Mouse (Mus musculus): ENCODE results near the gene Slc38a2. TPM values are rescaled to one million over a fixed set of nuclear protein-coding genes. Genes with fewer than 3 reads are reported as not detected.

Gene Slc38a2
- polyA plus RNA-seq, 1 experiment from 2014 or later = 29.6 TPM

GRCm38 (mm10) chr15:96684132-96684830 lies 15.2 kb downstream of the Slc38a2 start:
- Histone ChIP-seq H3K4me2 (ENCODE audit: low read depth, low read length) (peak overlapping the region; percentile 65), H3K27ac (ENCODE audit: low read depth) (0 out of 2 replicates have a peak overlapping the region, but pooled peaks have one; percentile 1), H3K9ac (replicated peaks) (no peak overlapping the region), H3K36me3 (replicated peaks; ENCODE audit: insufficient read depth, low read length) (peaks cover 16% of the 10 kb centered on the region), H3K27me3 (ENCODE audit: insufficient read depth, low read length) (no peaks in the 10 kb centered on the region), H3K4me3 (ENCODE audit: low read depth, low read length) (peak overlapping the region; percentile 5; the same call in 1 of the 2 replicates), H3K4me1 (ENCODE audit: insufficient read depth) (peaks cover 8% of the 10 kb centered on the region; the same call in 1 of the 2 replicates), H3K9me3 (ENCODE audit: low read length) (no peaks in the 10 kb centered on the region)
- TF ChIP-seq EP300 (IDR thresholded peaks at IDR 0.05; ENCODE audit: low read depth) = no peak
- peak; percentile 21; the same call in 1 of the 2 replicates for TF ChIP-seq CTCF (IDR thresholded peaks at IDR 0.05; ENCODE audit: low read depth)
- 16% methylated on average over 11 of the region's 11 CpGs for WGBS (ENCODE audit: insufficient replicate concordance)
- DNase-seq (peak; percentile 44), ATAC-seq (0 out of 2 replicates have a peak, but pooled peaks have one; percentile 22)

DNA sequence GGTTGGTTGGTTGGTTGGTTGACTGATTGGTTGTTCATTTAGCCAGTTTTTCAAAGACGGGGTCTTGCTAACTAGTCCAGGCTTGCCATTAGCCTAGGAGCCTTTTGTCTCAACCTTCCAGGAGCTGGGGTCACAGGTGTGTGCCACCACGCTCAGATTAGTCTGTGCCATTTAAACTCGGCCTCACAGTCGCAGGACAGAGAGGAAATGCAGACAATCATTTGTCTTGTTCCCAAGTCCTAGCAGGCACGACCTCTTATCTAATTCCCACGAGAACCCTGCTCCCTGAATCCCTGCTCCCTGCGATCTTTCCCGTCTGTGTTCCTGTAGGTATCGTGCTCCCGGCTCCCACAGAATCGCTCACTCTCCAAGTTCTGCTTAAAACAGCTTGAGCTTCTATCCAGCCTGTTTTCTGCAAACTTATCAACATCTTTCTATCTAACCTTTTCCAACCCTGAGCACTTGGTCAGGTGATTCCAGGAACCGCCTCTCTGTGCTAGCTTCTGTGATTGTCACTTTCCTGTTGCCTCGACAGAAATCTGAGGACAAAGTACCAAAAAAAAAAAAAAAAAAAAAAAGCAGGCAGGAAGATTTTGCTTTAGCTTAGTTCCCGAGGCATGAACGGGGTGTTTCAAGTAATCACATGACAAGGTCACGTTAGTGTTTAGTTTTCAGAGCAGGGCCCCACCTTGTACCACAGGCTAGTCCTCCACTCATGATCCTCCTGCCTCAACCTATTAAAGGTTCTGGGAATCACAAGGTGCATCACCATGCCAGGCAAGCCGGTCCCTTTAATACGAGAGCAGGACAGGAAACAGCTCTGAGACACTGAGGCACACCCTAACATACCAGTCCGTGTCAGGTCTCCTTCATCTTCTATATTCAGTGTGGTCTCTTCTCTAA lies 20.4 kb downstream of the Slc38a2 start:
- ATAC-seq (no peak), DNase-seq (no peak)
- Histone ChIP-seq H3K27ac (ENCODE audit: low read depth) (no peak overlapping the region), H3K27me3 (ENCODE audit: insufficient read depth, low read length) (no peaks in the 10 kb centered on the region), H3K9ac (replicated peaks) (no peak overlapping the region), H3K9me3 (ENCODE audit: low read length) (no peaks in the 10 kb centered on the region), H3K4me3 (ENCODE audit: low read depth, low read length) (no peak overlapping the region), H3K4me1 (ENCODE audit: insufficient read depth) (peaks cover 16% of the 10 kb centered on the region), H3K4me2 (ENCODE audit: low read depth, low read length) (no peak overlapping the region), H3K36me3 (replicated peaks; ENCODE audit: insufficient read depth, low read length) (no peaks in the 10 kb centered on the region)
- 47% methylated on average over 19 of the region's 19 CpGs for WGBS (ENCODE audit: insufficient replicate concordance)
- no peak for TF ChIP-seq EP300 (IDR thresholded peaks at IDR 0.05; ENCODE audit: low read depth)
- TF ChIP-seq CTCF (IDR thresholded peaks at IDR 0.05; ENCODE audit: low read depth) = no peak

GRCm38 (mm10) chr15:96676518-96676917 lies 23.0 kb downstream of the Slc38a2 start:
- H3K9me3 ChIP-seq (ENCODE audit: low read length) = no peaks in the 10 kb centered on the region
- DNase-seq (peak; percentile 62), ATAC-seq (0 out of 2 replicates have a peak, but pooled peaks have one; percentile 22)
- H3K36me3 ChIP-seq (replicated peaks; ENCODE audit: insufficient read depth, low read length) = no peaks in the 10 kb centered on the region
- H3K4me3 ChIP-seq (ENCODE audit: low read depth, low read length) = no peak overlapping the region
- H3K27ac ChIP-seq (ENCODE audit: low read depth) = no peak overlapping the region
- peaks cover 19% of the 10 kb centered on the region for H3K4me1 ChIP-seq (ENCODE audit: insufficient read depth)
- no peaks in the 10 kb centered on the region for H3K27me3 ChIP-seq (ENCODE audit: insufficient read depth, low read length)
- TF ChIP-seq EP300 (IDR thresholded peaks at IDR 0.05; ENCODE audit: low read depth) (no peak), CTCF (IDR thresholded peaks at IDR 0.05; ENCODE audit: low read depth) (no peak)
- no peak overlapping the region for H3K9ac ChIP-seq (replicated peaks)
- H3K4me2 ChIP-seq (ENCODE audit: low read depth, low read length) = no peak overlapping the region
- 45% methylated on average over 10 of the region's 10 CpGs for WGBS (ENCODE audit: insufficient replicate concordance)

DNA sequence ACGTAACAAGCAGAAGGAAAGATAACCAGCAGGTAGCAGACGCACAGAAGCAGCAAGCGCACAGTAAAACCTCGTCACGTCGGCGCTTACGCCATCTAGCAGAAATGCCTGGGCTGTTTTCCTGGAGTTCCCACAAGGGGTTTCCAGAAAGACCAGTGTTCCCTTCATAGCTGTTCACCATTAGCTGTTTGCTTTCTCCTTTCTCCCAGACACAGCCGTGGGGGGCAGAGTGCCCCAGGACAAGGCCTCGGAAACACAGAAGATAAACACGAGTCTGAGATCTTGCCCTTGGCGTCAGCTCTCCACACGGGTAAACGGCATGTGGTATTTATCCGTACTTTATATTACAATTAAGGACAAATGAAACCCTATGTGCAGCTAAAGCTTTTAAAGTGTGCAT lies 23.8 kb downstream of the Slc38a2 start:
- Histone ChIP-seq H3K27me3 (ENCODE audit: insufficient read depth, low read length) (no peaks in the 10 kb centered on the region), H3K36me3 (replicated peaks; ENCODE audit: insufficient read depth, low read length) (no peaks in the 10 kb centered on the region), H3K9ac (replicated peaks) (no peak overlapping the region), H3K4me1 (ENCODE audit: insufficient read depth) (peaks cover 19% of the 10 kb centered on the region), H3K27ac (ENCODE audit: low read depth) (no peak overlapping the region), H3K9me3 (ENCODE audit: low read length) (no peaks in the 10 kb centered on the region), H3K4me2 (ENCODE audit: low read depth, low read length) (no peak overlapping the region), H3K4me3 (ENCODE audit: low read depth, low read length) (no peak overlapping the region)
- DNase-seq = no peak
- no peak for ATAC-seq
- no peak for TF ChIP-seq EP300 (IDR thresholded peaks at IDR 0.05; ENCODE audit: low read depth)
- TF ChIP-seq CTCF (IDR thresholded peaks at IDR 0.05; ENCODE audit: low read depth) = no peak
- WGBS (ENCODE audit: insufficient replicate concordance) = 75% methylated on average over 15 of the region's 15 CpGs

GRCm38 (mm10) chr15:96675055-96675454 lies 24.5 kb downstream of the Slc38a2 start:
- H3K9me3 ChIP-seq (ENCODE audit: low read length) = no peaks in the 10 kb centered on the region
- no peak for ATAC-seq
- no peak overlapping the region for H3K4me3 ChIP-seq (ENCODE audit: low read depth, low read length)
- WGBS (ENCODE audit: insufficient replicate concordance) = 81% methylated on average over 11 of the region's 11 CpGs
- H3K36me3 ChIP-seq (replicated peaks; ENCODE audit: insufficient read depth, low read length) = no peaks in the 10 kb centered on the region
- no peak overlapping the region for H3K4me2 ChIP-seq (ENCODE audit: low read depth, low read length)
- peaks cover 19% of the 10 kb centered on the region for H3K4me1 ChIP-seq (ENCODE audit: insufficient read depth)
- TF ChIP-seq CTCF (IDR thresholded peaks at IDR 0.05; ENCODE audit: low read depth) (no peak), EP300 (IDR thresholded peaks at IDR 0.05; ENCODE audit: low read depth) (no peak)
- H3K27ac ChIP-seq (ENCODE audit: low read depth) = no peak overlapping the region
- DNase-seq = no peak
- H3K9ac ChIP-seq (replicated peaks) = no peak overlapping the region
- no peaks in the 10 kb centered on the region for H3K27me3 ChIP-seq (ENCODE audit: insufficient read depth, low read length)

- TF ChIP-seq EP300 (IDR thresholded peaks at IDR 0.05; ENCODE audit: low read depth) (no peak; the same call in 1 of the 2 replicates), CTCF (IDR thresholded peaks at IDR 0.05; ENCODE audit: low read depth) (no peak)
- 35% methylated on average over 1 of the region's 1 CpGs for WGBS (ENCODE audit: insufficient replicate concordance)
- Histone ChIP-seq H3K9ac (replicated peaks) (no peak overlapping the region), H3K36me3 (replicated peaks; ENCODE audit: insufficient read depth, low read length) (no peaks in the 10 kb centered on the region), H3K4me1 (ENCODE audit: insufficient read depth) (peaks cover 19% of the 10 kb centered on the region), H3K27ac (ENCODE audit: low read depth) (peak overlapping the region; percentile 55), H3K27me3 (ENCODE audit: insufficient read depth, low read length) (no peaks in the 10 kb centered on the region), H3K4me3 (ENCODE audit: low read depth, low read length) (no peak overlapping the region), H3K9me3 (ENCODE audit: low read length) (no peaks in the 10 kb centered on the region), H3K4me2 (ENCODE audit: low read depth, low read length) (no peak overlapping the region)
- DNase-seq (no peak), ATAC-seq (peak; percentile 68)
These were observed 25.4 kb downstream of the Slc38a2 start for GRCm38 (mm10) chr15:96674089-96674488.
